Mouse (Mus musculus) kidney, adult 18-20 months (tissue): ENCODE measurements around the gene Anks1.
A peak's percentile ranks its signal among the peaks of the same experiment; 100 is the strongest.

Experiments
- DNase-seq: peaks from one replicate; pipeline ENCODE4 v3.0.0; 2021

The Anks1 gene

DNA sequence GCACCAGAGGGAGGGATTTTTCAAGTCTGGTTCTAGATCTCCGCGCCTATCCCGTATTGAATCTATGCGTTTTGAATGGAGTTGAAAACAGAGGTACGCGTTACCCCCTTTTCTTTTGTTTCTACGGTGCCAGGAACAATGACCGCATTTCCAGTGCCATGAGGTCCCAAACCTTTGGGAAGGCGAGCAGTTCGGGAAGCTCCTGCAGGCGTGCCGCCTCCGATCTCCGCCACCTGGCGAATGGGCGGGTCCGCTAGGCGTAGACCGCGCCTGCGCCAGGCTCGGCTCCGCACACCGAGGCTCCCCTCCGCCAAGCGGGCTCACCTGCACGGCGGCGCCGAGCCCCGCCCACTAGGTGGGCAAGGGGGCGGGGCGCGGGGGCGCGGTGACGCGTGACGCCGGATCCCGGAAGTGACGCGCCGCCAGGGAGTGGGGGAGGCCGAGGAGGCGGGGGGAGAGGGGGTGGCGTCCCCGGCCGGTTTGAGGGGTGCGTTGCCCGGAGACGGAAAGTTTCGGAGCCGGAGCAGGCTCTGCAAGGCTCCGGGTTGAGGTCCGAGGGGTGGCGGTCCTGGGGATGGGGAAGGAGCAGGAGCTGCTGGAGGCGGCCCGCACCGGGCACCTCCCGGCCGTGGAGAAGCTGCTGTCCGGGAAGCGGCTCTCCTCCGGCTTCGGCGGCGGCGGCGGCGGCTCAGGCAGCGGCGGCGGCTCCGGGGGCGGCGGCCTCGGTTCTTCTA lies at the start of gene Anks1:
Anks1 (plus strand) TSS at position 419 of the 734 bp plus-strand sequence.
- DNase-seq = peak; percentile 90

DNA sequence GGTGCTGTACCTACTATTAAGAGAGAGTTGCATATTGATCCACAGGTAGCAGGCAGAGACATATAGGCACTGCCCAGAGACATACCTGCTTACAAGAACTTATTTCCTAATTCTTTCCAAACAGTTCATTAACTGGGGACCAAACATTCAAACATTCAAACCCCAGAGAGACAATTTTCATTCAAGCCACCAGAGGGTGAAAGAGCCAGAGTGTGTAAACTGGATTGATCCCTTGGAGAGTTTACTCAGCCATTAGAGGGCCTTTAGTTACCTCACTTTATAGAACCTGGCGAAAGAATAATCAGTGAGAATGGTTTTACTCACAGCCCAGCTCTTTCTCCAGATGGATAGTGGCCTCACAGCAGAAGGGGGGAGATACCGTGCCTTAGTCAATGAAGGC lies 43.6 kb upstream of the Anks1 start:
- DNase-seq = no peak

DNA sequence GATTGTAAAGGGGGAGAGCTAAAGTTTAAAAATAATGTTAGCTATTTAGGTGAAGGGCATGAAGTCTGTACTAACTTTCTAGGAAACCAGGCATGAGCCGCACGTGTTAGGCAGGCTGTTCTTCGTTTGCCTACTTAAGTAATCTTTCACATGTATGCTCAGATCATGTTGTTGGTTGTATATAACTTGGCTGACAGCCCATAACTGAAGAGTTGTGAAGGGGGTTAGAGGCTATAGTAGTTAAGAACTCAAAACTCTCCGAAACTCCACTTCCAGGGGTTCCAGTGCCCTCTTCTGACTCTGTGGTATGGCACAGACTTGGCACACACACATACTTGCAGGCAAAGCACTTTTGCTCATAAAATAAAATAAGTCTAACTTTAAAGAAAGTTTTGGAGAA lies 42.4 kb upstream of the Anks1 start:
- DNase-seq = no peak

DNA sequence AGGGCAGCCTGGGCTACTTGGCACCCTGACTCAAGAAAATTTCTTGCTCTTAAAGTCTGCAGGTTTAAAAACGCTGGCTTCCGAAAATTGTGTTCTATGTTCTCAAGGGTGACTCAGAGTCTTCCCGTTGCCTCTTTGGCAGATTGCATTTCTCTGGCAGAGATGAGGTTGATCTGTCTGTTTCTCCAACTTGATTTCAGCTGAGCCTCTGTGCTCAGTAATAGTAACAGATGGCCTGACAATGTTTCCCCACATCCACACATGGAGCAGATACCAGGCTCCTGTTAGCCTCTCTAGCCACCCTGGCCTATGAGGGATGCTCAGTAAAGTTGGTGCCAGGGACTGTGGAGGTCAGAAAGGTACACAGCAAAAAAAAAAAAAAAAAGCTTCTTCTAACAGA lies 37.3 kb upstream of the Anks1 start:
- DNase-seq = no peak

DNA sequence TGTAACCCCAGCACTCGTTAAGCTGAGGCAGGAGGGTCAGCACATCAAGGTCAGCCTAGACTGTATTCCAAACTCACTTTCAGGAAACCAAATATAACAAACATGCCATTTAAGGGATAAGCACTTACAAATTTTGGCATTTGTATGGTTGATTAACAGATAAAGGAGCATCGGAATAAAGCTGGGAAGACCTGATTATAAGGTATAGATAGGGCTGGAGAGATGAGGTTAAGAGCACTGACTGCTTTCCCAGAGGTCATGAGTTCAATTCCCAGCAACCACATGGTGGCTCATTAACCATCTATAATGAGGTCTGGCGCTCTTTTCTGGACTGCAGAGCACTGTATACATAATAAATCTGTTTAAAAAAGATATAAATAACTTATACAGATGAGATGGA lies 35.5 kb upstream of the Anks1 start:
- no peak for DNase-seq

DNA sequence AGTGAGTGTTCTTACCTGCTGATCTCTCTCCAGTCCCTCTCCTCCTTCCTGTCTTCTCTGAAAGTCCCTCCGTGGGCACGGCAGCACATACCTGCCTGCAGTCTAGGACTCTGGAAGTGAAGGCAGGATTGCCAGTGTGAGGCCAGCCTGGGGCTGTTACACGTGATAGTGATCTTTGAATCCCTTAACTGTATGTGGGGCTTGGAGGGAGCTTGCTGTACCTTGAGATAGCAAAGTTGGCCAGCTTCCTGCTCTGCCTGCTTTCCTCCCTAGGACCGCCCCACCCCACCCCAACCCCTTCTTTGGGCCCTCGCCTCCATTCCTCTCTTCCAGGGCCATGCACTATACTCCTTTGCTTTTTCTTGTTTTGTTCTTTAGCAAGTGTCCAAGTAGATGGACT lies 34.6 kb upstream of the Anks1 start:
- DNase-seq = no peak

DNA sequence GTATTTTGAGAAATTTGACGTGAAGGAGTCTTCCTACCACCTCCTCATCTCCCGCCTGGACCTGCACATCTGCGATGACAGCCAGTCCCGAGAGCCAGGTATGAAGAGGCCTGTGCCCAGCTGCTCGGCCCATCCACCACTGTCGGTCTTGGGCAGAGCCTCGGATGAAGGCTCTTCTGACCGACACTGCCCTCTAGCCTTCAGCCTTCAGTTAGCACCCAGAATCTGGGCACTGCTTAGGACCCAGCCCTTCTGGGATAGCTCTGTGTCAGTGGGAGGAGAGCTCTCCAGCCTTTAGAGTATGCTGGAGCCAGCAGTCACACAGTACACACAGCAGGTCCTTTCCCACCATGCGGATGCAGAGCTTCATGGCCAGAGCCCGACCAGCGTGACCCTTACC lies 27.6 kb upstream of the Anks1 start:
- DNase-seq = peak; percentile 11

DNA sequence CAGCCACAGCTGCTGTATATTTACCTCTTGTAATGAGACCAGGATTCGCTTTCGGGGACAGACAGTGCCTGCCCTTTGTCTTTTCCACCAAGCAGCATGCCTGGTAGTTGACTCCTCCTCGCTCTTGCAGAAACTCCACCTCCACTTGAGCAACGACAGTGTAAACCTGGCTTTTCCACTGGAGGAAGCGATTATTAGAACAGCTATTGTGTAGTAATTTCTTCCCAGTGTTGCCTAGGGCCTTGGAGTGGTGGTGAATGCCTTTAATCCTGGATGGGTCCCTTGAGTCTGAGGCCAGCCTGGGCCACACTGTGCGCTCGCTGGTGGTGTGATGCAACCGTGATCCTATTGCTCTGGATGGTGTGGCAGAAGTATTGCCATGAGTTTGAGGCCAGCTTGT lies 26.0 kb upstream of the Anks1 start:
- no peak for DNase-seq

DNA sequence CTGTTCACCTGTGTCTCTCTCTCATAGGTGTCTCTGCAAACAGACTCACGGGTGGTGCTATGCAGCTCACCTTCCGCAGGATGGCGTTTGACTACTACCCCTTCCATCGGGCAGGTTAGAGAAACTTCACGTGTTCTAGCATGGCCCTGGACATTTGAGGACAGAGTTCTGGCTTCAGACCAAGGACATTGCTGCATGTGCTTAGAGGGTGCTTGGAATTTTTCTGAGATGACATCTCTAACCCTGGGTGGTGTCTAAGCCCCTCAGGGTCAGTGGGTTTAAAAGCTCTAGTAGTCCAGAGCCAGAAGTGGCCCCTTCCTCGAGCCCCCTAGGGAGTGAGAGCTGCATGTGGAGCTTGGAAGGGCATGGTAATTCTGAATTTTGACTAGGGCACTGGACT lies 25.1 kb upstream of the Anks1 start:
- no peak for DNase-seq

DNA sequence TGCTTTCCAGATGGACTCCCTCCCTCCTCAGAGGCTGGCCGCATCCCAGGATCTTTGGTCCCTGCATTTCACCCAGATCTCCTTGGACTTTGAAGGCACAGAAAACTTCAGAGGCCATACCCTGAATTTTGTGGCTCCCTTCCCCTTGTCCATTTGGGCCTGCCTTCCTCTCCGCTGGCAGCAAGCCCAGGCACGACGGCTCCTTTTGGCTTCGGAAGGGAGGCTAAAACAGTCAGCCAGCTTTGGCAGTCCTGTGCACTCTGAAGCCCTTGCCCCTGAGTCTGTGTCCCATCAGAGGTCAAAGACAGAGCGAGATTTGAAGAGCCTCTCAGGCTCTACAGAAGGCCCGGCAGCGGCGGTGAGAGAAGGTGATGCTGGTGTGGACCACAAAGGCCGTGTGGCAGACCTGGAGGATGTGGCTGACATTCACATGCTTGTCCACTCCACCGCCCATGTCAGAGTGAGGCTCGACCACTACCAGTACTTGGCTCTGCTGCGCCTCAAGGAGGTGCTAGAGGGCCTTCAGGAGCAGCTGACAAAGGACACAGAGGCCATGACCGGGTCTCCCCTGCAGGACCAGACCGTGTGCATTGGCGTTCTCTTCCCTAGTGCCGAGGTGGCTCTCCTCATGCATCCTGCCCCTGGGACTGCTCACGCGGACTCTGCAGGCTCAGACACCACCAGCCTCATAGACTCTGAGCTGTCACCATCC lies 22.5 kb upstream of the Anks1 start:
- no peak for DNase-seq

DNA sequence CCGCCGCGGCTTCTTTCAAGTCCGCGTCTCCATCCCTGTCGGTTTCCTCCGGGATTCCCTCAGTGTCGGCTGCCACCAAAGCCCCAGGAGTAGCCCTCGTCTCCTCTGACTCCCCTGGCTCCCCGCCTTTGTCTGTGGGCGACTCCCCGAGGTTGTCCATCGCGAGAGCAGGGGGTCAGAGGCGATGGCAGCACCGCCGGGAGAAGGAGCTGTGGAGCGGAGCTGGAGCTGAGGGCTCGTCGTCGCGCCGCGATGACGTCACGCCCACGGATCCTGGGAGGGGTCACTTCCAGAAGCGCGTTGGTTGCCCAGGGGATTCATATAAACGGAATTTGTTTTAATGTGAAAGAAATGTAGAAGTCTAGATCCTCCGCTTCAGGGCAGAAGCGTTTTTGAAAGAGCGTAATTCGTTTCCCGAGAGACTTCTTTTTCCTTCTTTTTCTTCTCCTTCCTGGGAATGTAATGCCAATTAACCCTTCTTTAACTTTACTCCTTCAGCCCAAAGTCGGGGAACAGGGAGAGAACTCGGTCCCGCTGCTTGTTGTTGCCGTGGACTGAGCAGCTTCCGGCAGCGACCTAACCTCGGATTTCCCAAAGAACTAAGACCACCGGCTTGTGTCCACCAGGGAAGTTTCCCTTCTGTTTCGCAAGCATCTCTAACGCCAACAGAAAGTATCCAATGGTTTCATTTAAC lies 1.4 kb upstream of the Anks1 start:
- peak; percentile 96 for DNase-seq

DNA sequence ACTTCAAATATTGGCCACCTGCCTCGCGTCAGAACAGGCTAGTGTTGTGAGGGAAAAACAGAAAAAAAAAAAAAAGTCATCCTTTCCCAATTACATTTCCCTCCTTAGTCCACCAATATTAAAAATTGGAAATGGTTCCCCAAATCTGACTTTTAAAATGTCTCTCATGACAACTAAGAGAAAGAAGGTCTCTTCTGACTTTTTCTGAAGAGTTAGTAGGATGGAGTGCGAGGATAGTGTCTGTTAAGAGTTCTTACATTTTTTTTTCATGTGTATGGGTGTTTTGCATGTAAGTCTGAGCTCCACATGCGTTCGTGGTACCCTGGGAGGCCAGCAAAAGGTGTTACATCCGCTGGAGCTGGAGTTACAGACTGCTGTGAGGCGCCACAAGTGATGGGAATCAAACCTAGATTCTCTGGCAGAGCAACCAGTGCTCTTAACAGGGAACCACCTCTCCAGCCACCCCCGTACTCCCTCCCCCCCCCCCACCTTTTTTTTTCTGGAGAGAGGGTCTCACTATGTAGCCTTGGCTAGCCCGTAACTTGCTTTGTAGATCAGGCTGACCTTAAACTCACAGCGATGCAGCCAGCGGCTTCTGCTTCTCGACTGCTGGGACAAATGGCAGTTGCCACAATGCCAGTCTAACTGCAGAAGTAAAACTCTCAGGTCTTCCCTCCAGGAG lies 759 bp upstream of the Anks1 start:
- DNase-seq = no peak

DNA sequence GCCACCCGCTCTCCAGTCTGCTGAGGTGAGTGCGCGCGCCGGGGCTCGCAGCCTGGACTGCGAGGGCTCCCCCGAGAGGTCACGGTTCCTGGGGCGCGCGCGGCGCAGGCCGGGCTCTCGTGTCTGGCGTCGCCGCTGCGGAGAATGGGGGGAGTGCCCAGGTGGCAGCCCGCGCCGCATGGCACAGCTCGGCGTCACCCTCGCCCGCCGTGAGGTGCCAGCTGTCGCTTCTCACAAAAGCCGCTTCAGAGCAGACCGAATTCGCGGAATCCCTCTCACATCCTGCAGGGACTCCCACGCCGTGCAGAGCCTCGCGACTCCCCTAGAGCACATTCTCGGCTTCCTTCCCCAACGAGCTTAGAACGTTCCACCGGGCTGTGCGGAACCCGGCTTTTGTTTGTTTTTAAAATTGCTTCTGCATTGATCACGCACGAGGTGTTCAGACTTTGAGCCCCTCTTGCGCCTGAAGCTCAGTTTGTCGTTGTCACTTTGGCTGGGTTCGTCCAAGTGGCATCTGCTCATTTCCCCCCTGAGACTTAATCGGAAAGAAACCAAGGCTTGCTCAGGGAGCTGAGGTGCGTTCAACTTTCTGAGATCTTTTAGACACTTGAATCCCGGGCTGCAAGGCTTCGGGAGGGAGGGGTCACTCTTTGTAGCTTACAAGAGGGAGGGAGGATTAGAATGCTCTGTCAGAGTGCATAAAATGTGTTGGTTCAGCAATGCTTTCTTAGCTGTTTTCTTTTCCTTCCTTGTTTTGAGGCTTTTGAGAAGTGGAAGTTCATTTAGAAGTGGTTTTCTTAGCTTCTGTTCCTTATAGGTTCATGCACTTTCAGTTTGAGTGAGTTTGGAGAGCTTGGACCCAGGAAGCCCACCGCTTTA lies 755 bp downstream of the Anks1 start, which contains the start of gene Taf11:
Taf11 (minus strand) TSS at position 223 of the 879 bp plus-strand sequence.
- DNase-seq = no peak

DNA sequence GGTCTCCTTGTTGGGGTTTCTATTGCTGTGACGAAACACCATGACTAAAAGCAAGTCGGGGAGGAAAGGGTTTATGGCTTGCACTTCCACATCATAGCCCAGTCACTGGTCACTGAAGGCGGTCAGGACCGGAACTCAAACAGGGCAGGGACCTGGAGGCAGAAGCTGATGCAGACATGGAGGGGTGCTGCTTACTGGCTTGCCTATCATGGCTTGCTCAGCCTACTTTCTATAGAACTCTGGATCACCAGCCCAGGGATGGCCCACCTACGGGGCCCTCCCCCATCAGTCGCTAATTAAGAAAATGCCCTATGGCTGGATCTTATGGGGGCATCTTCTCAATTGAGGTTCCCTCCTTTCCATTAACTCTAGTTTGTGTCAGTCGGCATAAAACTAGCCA lies 2.3 kb downstream of the Anks1 start:
- no peak for DNase-seq

DNA sequence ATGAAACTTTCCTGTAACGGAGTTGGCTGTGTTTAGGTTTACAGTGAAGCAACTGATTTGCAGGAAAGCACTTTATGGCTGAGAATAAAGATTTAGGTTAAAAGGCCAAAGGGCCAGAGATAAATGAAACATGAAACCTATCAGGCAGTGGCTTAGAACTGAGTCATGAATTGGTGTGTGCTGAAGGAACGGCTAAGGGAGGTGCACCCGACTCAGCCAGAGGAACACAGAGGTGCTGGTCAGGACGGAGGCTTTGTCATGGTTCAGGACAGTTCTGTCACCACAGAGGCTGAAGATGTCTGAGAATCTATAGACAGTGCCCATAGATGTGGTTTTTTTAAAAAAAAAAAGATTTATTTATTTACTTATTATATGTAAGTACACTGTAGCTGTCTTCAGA lies 5.6 kb downstream of the Anks1 start:
- DNase-seq = no peak

DNA sequence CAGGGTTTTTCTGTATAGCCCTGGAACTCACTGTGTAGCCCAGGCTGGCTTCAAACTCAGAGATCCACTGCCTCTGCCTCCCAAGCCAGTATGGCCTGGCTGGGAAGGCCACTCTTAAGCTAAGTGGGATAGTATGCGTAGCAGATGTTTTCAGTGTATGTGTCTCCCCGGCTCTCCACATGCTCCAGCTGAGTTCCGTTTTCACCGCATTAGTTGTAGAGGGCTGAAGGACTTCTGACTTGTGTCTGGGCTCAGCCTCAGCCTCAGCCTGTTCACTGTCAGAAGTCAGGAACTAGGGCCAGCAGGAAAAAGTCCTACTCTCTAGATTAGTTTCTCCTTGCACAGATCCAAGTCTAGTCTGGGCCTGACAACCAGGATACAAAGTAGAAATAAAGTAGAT lies 7.3 kb downstream of the Anks1 start:
- no peak for DNase-seq

DNA sequence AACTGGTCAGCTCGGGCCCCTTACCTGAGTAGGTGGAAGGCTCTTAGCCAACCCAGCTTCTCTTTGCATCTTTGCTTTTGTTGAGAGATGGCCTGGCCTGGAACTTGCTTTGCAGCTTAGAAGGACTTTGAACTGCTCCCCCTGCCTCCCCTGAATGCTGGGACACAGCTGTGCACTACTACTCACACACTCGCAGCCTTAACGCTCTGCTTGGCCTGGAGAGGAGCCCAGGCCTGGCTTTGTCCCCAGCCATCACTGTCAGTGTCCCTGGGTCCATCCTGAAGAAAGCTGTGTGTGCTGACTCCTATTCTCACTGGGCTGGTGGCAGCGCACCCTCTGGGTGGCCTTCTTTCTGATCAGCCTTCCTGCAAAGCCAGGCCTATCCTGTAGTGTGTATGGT lies 11.6 kb downstream of the Anks1 start:
- peak; percentile 61 for DNase-seq

DNA sequence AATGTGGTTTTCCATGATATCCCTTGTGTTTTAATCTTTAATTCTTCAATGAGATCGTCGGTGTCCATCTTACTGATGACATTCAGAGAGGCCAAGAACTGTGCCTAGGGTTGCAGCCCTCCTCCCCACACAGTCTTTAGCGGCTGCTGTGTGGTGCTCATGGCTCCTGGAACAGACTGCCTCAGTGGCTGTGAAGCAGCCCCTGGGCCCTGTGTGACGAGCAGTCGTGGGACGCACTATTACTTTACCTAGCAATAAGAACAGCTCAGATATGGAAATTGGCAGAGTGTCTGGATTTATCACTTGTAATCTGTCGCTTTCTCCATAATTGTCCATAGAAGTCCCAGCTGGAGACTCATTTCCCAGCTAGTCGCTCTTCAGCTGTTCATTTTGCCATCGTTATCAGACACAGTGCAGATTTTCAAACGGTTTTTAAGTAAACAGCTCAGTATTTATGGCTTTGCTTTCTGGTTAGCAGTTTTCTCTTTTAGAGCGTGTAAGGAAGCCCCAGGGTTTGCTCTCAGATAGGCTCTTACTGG lies 13.1 kb downstream of the Anks1 start:
- no peak for DNase-seq

DNA sequence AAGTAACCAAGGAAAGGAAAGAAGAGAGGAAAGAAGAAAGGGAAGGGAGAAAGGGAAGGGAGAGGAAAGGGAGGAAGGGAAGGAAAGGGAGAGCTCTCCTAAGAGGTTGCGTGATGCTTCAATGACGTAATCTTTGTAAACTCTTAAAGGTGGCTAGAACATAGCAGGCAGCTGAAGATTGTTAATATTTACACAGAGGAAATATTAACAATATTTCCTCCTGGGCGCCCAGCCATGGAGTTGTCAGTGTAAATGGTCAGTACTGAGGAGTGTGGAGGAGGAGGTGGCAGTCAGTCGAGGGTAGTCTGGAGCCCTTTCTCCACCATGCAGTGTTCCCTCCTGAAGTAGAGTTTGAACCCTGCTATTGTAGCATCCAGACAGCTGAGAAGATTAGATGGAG lies 15.9 kb downstream of the Anks1 start:
- DNase-seq = no peak

DNA sequence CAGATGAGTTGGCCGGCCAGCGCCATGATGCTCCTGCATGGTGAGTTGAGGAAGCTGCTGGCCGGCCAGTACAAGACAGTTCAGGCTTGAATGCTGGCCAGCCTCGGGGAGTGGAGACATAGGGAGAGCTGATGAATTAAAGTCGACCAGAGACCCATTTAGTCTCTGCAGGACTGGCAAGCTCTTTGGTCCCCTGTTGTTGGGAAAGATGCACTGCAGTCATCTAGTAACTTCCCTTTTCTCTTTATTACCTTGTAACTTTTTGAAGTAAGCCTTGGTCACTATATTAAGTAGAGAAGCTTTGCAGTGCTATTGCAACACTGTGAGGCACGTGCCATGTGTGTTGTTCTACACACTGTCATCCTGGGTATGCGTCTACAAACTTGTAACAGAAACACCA lies 16.4 kb downstream of the Anks1 start:
- no peak for DNase-seq

DNA sequence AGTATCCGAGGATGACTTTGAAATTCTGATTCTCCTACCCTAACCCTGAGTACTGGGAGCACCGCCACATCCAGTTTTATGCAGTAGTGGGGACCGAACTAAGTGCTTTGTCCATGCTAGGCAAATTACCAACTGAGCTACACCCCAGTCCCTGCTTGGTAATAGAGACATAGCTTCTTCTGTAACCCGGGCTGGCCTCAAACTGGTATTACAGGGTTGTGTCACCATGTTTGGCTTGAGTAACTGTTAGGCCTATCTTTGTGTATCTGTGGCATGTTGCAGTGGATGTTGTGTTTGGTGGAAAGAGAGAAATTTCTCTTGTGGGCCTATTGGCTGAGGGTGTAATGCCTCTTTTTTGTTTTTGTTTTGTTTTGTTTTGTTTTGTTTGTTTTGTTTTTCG lies 21.2 kb downstream of the Anks1 start:
- no peak for DNase-seq

DNA sequence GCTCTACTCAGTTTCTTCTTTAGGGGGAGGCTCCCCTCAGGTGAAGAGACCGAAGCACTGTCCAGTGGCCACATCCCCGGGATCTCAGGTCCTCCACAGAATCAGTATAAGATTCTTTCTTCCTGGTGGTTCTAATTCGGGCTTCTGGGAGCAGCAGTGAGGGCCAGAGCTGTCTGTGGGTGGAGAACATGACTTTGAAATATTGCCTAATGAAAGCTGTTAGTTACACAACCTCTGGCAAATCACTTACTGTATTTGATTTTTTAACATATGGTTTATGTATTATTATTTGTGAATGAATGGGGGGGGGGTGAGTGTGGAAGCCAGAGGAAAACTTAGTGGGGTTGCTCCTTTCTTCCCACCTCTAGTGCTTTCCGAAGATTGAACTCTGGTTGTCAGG lies 22.7 kb downstream of the Anks1 start:
- no peak for DNase-seq
